Mouse (Mus musculus) embryonic fibroblast, embryonic 13.5 days (primary cell): Measurements from ENCODE around the gene Wnt10b.

Experiments
- CTCF ChIP-seq: IDR thresholded peaks from 2 replicates; pipeline ENCODE4 v1.5.1; 2011; ENCODE audit warnings: mild to moderate bottlenecking, control low read depth, low read length, moderate library complexity, borderline replicate concordance; ENCODE audit not compliant: insufficient read depth
- POLR2A ChIP-seq: IDR thresholded peaks from 2 replicates; pipeline ENCODE4 v1.6.1; 2011; ENCODE audit warnings: low read depth, mild to moderate bottlenecking, control low read depth, low read length, moderate library complexity

DNA sequence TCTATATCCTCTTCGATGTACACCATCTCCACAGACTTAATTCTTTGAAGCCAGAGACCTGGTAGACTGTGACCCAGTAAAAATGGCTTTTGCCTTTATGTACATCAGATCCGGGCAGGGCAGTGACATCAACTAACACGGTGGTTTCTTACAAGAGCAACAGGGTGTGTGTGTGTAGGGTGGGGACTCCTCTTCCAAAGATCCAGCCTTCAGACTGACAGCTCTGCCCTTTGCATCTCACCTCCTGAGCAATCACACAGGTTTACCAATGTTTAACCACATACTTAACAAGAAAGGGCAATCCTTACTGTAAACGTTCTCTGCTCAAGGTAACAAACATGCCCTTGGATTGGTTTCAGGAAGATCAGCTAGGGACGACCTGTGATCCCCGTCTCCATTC, 30.7 kb downstream of the Wnt10b start:
- TF ChIP-seq CTCF (no peak), POLR2A (no peak)
